Mouse (Mus musculus) left cerebral cortex, adult 11 months (tissue): ENCODE results near the gene Ptcd1.
"Not testable (repeated sequence)": the region's sequence is repeated elsewhere in the genome, so short reads cannot be mapped to it uniquely, and the experiment has no call there.

ENCODE experiments used
- DNase-seq: peaks from one replicate; pipeline ENCODE4 v3.0.0; 2022; ENCODE audit warnings: low spot score

Gene Ptcd1

DNA sequence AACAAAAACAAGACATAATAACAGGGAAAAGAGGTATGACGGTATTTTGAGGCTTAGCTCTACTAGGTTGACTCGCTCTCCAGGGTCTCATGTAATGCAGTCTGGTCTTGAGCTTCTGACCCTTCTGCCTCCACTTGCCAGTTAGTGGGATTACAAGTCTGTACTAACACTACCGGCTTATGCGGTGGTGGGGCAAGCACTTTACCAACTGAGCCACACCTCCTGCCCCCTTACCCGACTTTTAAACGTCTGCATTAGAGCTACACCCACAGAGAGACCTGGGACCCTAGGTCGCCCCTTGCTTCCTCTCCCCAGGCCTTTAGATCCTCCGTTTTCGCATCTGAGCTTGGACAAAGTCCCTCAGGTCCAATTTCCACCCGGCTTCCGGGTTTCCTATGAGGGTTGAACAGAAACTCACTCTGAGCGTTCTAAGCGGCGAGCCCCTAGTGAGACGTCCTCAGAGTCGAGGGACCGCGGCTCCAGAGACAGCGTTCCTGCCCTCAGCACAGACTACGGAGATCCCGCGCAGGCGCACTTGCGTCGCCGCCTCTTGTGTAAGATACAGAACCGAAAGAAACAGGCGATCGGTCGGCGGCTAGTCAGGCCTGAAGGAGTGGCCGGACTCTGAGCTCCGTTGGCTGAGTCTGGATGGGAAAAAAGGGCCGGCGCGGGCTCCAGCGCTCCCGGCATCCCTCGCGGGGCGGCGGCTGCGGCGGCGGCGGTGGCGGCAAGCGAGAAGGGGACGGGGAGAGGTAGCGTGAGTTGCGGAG, at the start of gene Ptcd1, which contains the start of gene Cpsf4:
Ptcd1 (minus strand) TSS at position 573 of the 770 bp plus-strand sequence.
Cpsf4 (plus strand) TSS at position 678 of the 770 bp plus-strand sequence.
- DNase-seq: peak; percentile 97

- no peak for DNase-seq
Observed at GRCm38 (mm10) chr5:145214679-145215078, 47.8 kb upstream of the Ptcd1 start.

DNA sequence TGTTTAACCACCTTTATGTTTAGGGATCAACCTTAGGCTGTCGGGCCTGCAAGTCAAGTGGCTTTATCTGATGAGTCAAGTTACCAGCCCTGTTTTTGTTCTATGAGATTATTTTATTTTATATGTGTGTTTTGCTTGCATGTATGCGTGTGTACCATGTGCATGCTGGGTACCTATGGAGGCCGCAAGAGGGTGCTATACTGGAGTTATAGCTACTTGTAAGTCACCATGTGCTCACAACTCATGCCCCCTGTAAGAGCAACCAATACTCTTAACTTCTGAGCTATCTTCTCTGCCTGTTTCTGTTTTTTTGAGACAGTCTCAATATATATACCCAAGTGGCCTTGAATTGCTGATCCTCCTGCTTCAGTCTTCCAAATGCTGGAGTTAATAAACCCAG, 46.6 kb upstream of the Ptcd1 start:
- no peak for DNase-seq

- no peak for DNase-seq
Observed at GRCm38 (mm10) chr5:145212216-145212615, 45.3 kb upstream of the Ptcd1 start.

DNA sequence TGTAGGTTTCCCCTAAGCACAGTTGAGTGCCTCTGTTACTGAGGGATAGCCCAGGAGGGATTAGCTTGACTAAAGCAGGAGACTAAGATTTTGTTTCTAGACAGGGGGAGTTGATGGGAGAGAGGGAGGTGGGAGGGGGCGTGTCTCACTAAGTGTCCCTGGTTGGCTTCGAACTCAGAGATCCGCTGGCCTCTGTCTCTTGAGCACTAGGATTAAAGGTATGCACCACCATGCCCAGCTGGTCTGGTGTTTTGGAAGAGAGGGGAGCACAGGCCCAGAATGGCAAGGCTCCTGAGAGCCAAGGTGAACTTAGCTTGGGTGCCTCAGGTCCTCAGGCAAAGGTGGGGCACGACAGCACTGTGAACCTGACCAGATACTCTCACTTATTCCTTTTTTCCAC, 44.4 kb upstream of the Ptcd1 start:
- no peak for DNase-seq

DNA sequence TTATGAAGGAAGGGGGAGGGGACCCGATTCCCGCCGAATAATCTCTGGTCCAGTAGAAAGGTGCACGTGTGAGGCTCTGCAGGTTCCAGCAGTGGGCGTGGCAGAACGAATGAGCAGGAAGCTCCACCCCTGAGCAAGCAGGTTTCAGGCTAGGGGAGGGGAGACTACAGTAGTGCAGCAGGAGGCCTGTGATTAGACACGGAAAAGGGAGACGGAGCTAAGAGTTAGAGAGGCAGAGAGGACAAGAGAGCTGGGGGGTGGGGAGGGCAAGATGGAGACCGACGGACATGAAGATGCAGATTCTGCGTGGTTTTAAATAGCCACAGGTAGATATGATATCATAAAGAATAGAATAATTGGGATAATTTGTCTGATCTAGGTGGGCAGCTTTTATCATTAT, 41.5 kb upstream of the Ptcd1 start:
- not testable (repeated sequence) for DNase-seq

DNA sequence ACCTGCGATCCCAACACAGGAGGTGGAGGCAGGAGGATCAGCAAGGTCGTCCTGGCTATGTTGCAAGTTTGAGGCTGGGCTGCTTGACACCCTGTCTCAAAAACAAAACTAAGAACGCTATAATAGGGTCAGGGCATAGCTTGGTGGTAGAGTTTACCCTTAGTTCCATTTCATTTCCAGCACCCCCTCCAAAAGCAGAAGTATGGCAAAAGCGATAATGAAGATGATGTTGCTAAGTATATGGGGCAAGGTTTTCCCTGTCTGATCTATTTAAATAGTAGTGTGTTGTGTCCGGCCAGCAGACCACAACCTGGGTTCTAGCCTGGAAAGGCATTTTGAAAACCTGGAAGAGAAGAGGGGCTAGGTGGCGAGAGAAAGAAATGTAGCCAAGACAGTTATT, 41.0 kb upstream of the Ptcd1 start:
- no peak for DNase-seq

DNA sequence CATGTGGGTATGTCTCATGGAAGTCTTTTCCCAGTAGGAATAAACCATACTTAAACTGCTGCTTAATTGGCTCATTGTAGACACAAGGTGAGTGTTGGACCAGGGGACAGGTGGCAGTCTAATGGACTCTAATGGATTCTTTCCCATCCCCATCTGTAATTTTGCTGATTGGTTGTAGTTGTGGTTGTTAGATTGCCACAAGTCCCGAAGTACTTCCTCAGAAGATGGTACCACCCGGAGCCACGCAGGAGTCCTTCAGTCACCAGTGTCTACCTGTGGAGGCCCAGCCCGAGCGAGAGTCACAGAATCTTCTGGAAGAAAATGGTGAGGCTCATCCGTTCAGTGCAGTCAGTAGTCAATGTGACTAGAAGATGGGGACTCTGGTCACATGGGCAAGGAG, 40.5 kb upstream of the Ptcd1 start:
- no peak for DNase-seq

DNA sequence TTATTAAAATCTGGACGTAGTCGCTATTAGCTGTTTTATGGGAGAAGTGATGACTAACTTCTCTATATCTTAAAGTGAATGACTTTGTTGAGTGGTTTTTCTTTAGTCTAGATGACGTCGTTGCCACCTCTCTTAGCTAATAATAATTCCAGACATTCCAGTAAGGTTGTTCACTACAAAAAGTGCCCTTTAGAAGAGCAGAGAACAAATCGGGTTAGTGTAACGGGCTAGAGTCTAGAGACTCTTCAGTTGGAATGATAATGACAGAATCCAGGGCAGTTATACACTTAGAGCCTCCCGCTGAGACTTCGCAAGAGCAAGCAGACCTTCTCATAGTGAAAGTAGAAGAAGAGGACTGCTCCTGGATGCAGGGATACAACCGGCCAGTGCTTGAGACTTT, 38.1 kb upstream of the Ptcd1 start:
- DNase-seq: no peak

DNA sequence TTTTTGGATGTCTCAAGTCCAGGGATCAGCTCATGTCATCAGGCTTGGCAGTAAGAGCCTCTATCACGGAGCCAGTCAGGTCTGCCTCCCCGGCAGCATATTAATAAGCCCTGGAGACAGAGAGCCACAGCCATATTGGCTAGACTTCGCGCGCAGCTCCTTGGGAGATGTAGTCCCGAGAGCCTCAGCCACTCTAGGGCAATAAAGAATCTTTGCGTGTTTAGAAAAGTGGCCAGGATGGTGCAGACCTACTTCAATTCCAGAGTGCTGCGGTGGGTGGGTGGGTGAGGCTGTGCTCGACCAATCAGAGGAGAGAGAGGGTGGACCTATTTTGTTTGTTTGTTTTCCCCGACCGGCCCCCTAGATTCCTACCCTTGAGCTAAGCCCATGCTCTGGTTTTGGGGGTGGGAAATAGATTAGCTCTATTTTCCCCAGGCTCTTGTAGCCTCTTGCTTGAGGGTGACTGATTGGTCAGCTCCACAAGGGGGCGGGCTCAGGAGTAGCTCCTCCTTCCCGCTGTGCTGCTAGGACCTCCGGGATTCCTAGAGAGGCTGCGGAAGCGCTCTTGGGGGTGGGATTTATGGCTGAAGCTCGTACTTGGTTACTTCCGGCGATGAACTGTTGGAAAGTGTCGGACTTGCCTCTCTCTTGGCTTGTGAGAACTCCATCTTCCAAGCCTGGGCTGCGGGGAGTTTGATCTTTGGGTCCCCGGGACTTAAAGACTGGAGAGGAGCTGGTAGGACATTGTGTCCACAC, 37.2 kb upstream of the Ptcd1 start, which contains the start of gene Zkscan5:
Zkscan5 (plus strand) TSS at position 627 of the 756 bp plus-strand sequence.
- peak; percentile 97 for DNase-seq

- no peak for DNase-seq
Observed at GRCm38 (mm10) chr5:145202446-145202845, 35.5 kb upstream of the Ptcd1 start.

GRCm38 (mm10) chr5:145201321-145201991, 34.5 kb upstream of the Ptcd1 start, which contains the start of gene Zkscan14:
Zkscan14 (minus strand) TSS chr5:145201868.
- DNase-seq: peak; percentile 47

DNA sequence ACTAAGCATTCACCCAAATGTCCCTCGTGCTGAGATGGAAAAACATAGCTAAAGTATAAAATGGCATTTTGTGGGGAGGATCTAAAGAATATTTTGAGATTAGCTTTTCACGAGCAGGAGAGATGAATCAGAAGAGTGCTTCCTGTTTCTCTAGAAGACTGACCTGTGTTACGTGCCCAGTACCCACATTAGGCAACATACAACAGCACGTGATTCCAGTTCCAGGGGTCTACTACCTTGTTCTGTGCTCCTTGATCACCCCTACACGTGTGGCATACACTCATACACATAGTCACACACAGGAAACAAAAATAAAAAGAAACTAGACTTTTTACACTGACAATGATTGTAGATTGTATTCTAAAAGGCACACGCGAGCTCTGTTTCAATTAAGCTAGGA, 33.5 kb upstream of the Ptcd1 start:
- DNase-seq: no peak

DNA sequence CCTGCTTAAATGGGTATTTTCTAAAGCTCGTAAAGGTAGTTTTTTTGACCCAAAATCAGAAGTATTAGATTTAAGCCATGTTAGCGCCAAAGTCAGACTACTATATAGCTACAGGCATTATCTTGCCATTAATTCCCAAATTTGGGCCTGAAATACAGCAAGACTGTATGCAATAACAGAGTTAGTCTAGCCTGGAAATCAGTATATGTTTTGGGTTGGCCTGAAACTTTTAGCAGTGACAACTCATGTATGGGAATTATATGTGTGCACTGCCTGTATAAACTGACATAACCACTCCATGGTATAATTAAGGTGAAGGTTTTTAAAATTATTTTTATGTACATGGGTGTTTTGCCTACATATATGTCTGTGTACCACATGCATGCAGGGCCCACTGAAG, 25.1 kb upstream of the Ptcd1 start, which contains the start of gene Atp5j2:
Atp5j2 (minus strand) TSS at position 101 of the 400 bp plus-strand sequence.
- no peak for DNase-seq

- peak; percentile 84 for DNase-seq
Observed at GRCm38 (mm10) chr5:145190875-145191798, 24.2 kb upstream of the Ptcd1 start.

GRCm38 (mm10) chr5:145190373-145190772, 23.5 kb upstream of the Ptcd1 start:
- DNase-seq: no peak

GRCm38 (mm10) chr5:145189416-145189815, 22.5 kb upstream of the Ptcd1 start:
- DNase-seq: no peak

GRCm38 (mm10) chr5:145185244-145185643, 18.3 kb upstream of the Ptcd1 start:
- no peak for DNase-seq

DNA sequence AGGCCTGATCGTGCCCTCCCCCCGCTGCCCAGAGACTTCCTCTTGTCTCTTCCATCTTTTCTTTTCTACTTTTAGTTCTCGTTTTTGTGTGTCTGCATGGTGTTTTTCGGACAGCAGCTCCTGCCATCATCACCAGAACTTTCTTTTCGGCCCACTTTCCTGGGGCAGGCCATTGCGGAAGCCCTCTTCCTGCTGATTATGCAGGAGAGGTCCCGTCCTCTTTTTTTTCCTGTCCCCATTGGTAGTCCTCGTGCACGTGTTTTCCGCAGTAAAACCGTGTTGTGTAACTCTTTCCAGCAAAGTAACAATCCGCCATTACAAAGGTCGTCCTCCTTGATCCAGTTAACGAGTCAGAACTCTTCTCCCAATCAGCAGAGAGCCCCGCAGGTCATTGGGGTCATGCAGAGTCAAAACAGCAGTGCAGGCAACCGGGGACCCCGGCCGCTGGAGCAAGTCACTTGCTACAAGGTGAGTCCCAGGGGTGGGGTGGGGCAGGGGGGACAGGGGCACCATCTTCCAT, 11.6 kb upstream of the Ptcd1 start:
- no peak for DNase-seq

- DNase-seq: no peak
Observed at GRCm38 (mm10) chr5:145167306-145167661, 376 bp upstream of the Ptcd1 start.

DNA sequence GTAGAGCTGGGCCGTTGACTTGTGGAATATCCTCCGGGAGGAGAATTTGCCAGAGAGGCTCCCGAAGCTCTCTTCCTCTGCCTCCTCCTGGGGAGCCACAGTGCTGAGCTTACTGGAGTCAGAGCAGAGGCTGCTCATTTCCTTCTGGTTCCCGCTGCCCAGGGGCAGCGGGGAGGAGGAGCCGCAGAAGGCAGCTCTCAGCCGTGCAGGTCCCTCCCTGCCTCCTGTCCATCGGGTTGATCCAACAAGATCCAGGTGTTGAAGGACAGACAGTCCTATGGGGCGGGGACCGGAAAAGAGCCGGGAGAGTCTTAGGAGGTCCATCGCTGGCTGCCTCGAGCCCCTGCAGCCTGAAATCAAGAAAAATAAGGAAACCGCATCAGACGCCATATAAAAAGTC, 1.7 kb downstream of the Ptcd1 start:
- DNase-seq: no peak
